Mouse (Mus musculus) testis, adult 2 months (tissue): ENCODE data around the gene Frmd6. TPM values are rescaled to one million over a fixed set of nuclear protein-coding genes. Genes with fewer than 3 reads are reported as not detected.

Experiments used
- H3K27ac ChIP-seq: fragments of 200-500 bp; 2 replicates; pipeline ENCODE4 v1.5.1; 2012; ENCODE audit warnings: low read depth, low read length; ENCODE audit not compliant: control insufficient read depth, insufficient read depth
- H3K27me3 ChIP-seq: fragments of 200-500 bp; 2 replicates; pipeline ENCODE4 v1.6.1; 2012; ENCODE audit warnings: mild to moderate bottlenecking, low read length, moderate library complexity; ENCODE audit not compliant: control insufficient read depth, insufficient read depth
- H3K36me3 ChIP-seq: fragments of 200-500 bp; 2 replicates; pipeline ENCODE4 v1.6.1; 2012; ENCODE audit warnings: mild to moderate bottlenecking, low read length; ENCODE audit not compliant: control insufficient read depth, insufficient read depth
- H3K4me1 ChIP-seq: fragments of 200-500 bp; 2 replicates; pipeline ENCODE4 v1.6.1; 2012; ENCODE audit warnings: low read length; ENCODE audit not compliant: control insufficient read depth, insufficient read depth
- H3K4me3 ChIP-seq: fragments of 200-500 bp; 2 replicates; pipeline ENCODE4 v1.5.1; 2012; ENCODE audit warnings: low read depth, mild to moderate bottlenecking, low read length, moderate library complexity, mixed read lengths; ENCODE audit not compliant: control insufficient read depth
- CTCF ChIP-seq: fragments of 200-500 bp; IDR thresholded peaks from 2 replicates; pipeline ENCODE4 v1.5.1; 2012; ENCODE audit warnings: low read depth, mild to moderate bottlenecking, inconsistent platforms, low read length, moderate library complexity; ENCODE audit not compliant: control insufficient read depth, insufficient read depth, insufficient replicate concordance
- POLR2A ChIP-seq: fragments of 200-500 bp; IDR thresholded peaks from 2 replicates; pipeline ENCODE4 v1.6.1; 2012; ENCODE audit warnings: low read depth, mild to moderate bottlenecking, inconsistent platforms, low read length, moderate library complexity; ENCODE audit not compliant: control insufficient read depth
- polyA plus RNA-seq: library from polyadenylated mRNA; depleted of rRNA; stranded (reverse); fragments of >200 nt; gene quantifications from 2 replicates; pipeline ENCODE4 v1.2.3, GENCODE M21; 2012; rRNA removed

Frmd6 gene
- polyA plus RNA-seq, result 5.3 and 5.7 TPM in 2 replicates

DNA sequence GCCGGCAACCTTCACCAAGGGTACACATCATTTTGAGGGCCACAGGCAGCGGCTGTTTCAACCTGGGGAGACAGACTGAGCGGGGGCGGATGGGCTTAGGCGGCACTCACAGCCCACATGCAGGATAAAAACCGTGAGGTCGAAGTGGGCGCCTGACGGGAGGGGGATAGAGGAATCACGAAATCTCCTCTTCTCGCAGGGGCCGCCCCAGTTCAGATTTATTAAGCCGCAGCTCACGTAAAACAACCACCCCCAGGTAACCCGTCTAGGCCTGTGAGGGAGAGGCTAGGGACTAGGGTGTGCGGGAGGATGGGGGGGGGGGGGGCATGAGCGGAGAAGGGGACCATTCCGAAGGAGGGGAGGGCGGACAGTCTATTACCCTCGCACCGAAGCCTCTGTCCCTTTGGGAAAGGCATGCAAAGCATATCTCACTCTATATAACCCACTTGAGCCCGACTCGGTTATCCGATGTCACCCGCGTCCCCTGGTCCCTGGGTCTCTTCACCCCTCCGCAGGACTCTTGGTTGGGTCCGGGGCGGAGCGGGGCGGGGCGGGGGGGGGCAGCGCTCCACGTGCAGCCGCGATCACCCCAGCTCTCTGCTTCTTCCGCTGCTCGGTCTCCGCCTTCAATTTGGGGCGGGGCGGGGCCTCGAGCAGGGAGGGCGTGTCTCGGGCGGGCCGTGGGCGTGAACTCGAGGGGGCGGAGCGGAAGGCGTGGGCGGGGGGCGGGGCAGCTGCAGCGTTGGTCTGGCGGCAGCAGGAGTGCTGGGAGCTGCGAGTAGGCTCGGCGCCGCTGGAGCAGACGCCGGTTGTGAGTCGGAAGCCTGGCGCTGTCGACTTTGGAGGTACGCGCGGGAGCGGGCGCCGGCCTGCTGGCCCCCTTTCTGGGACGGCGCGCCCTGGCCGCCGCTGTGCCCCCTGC is at the start of gene Frmd6:
Gene Frmd6 (plus strand): TSS at position 786 of the 922 bp plus-strand sequence.
- peak within 1 kb of the TSS; percentile 94 for H3K27ac ChIP-seq
- H3K27me3 ChIP-seq, result no peaks in the 10 kb centered on the region
- TF ChIP-seq CTCF (peak; percentile 24; the same call in 1 of the 2 replicates), POLR2A (peak; percentile 91)
- no peaks in the 10 kb centered on the region for H3K36me3 ChIP-seq
- peak within 1 kb of the TSS; percentile 93 for H3K4me3 ChIP-seq
- H3K4me1 ChIP-seq, result peaks cover 8% of the 10 kb centered on the region

GRCm38 (mm10) chr12:70775609-70776008 is 49.7 kb upstream of the Frmd6 start:
- TF ChIP-seq POLR2A, result no peak
- no peak for TF ChIP-seq CTCF
- no peaks in the 10 kb centered on the region for H3K36me3 ChIP-seq

GRCm38 (mm10) chr12:70776683-70777082 is 48.6 kb upstream of the Frmd6 start:
- Histone ChIP-seq H3K27ac (peak overlapping the region; percentile 32; the same call in 1 of the 2 replicates), H3K4me3 (no peak overlapping the region), H3K36me3 (no peaks in the 10 kb centered on the region)

More at GRCm38 (mm10) chr12:70775609-70776008, 49.7 kb upstream of the Frmd6 start:
- peaks cover 12% of the 10 kb centered on the region for H3K4me1 ChIP-seq
- H3K4me3 ChIP-seq, result no peak overlapping the region
- peak overlapping the region; percentile 43; the same call in 1 of the 2 replicates for H3K27ac ChIP-seq
- H3K27me3 ChIP-seq, result no peaks in the 10 kb centered on the region

DNA sequence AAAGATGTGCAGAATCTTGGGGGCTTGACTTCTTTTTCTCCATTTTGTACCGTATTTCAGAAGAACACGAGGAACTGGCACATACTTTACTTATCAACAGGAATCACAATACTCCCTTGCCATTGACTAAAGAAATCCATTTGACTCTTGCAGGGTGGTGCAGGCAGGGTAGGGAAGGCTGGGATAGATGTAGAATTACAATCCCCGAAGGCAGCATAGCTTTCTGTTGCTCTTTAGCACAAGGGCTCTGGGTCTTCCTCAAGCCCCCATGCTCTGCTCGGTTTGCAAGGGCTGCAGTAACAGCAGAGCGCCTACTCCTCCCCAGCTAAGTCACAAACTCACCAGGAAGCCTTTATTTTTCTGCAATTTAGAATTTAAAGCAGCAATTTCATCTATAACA is 47.8 kb upstream of the Frmd6 start:
- H3K27me3 ChIP-seq, result no peaks in the 10 kb centered on the region
- peaks cover 12% of the 10 kb centered on the region for H3K4me1 ChIP-seq
- no peak overlapping the region for H3K27ac ChIP-seq
- no peak for TF ChIP-seq CTCF
- no peak for TF ChIP-seq POLR2A
- no peak overlapping the region for H3K4me3 ChIP-seq
- no peaks in the 10 kb centered on the region for H3K36me3 ChIP-seq

More at GRCm38 (mm10) chr12:70776683-70777082, 48.6 kb upstream of the Frmd6 start:
- TF ChIP-seq POLR2A (no peak), CTCF (no peak)
- Histone ChIP-seq H3K27me3 (no peaks in the 10 kb centered on the region), H3K4me1 (peaks cover 12% of the 10 kb centered on the region)

GRCm38 (mm10) chr12:70777866-70778265 is 47.4 kb upstream of the Frmd6 start:
- Histone ChIP-seq H3K27me3 (no peaks in the 10 kb centered on the region), H3K4me1 (peaks cover 12% of the 10 kb centered on the region), H3K4me3 (no peak overlapping the region), H3K36me3 (no peaks in the 10 kb centered on the region), H3K27ac (no peak overlapping the region)
- TF ChIP-seq CTCF, result no peak
- no peak for TF ChIP-seq POLR2A

DNA sequence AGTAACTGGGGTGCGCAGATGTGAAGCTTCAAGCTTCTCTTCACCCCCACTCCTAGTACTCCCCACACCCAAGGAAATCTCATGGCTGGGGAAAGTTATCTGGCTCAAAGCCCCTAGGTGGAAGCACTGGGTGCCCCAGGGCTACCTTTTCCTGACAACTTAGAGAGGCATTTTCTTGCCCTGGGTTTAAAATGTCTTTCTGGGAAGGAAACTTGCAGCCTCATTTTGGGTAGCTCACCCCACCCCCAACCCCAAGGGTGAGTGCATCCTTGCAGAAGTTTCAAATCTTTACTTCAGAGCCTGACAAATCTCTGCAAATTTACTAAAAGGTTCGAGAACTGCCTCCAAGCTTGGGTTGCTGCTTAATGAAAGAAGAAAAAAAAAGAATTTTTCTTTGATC is 47.0 kb upstream of the Frmd6 start:
- H3K27ac ChIP-seq, result no peak overlapping the region

DNA sequence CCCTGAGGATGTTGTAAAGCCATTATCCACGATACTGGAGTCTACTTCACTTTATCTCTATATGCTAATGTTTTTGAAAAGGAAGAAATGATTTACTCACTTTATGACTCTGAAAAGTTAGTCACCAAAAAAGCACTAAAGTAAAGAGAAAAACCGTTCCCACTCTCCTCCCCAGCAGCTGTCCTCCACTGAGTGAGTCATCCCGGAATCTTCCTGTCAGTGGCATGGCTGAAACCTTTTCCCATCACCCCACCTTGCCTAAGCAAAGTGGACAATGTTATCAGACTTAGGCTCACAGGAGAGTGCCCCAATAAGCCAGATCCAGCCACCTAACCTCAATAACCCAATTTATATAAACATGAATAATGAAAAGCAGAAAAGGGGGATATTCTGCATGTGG is 46.6 kb upstream of the Frmd6 start:
- TF ChIP-seq CTCF (no peak), POLR2A (no peak)
- H3K4me3 ChIP-seq, result no peak overlapping the region
- H3K36me3 ChIP-seq, result no peaks in the 10 kb centered on the region
- peaks cover 13% of the 10 kb centered on the region for H3K4me1 ChIP-seq
- H3K27ac ChIP-seq, result no peak overlapping the region
- no peaks in the 10 kb centered on the region; the same call in 1 of the 2 replicates for H3K27me3 ChIP-seq

More for the DNA sequence above, 47.0 kb upstream of the Frmd6 start:
- Histone ChIP-seq H3K4me3 (no peak overlapping the region), H3K4me1 (peaks cover 12% of the 10 kb centered on the region), H3K27me3 (no peaks in the 10 kb centered on the region), H3K36me3 (no peaks in the 10 kb centered on the region)
- TF ChIP-seq CTCF (no peak), POLR2A (no peak)
